Mouse (Mus musculus) left cerebral cortex, adult 11 months (tissue): ENCODE results near the gene Catsper4.

Experiments used
- DNase-seq: peaks from one replicate; pipeline ENCODE4 v3.0.0; 2022; ENCODE audit warnings: low spot score

Catsper4 gene

DNA sequence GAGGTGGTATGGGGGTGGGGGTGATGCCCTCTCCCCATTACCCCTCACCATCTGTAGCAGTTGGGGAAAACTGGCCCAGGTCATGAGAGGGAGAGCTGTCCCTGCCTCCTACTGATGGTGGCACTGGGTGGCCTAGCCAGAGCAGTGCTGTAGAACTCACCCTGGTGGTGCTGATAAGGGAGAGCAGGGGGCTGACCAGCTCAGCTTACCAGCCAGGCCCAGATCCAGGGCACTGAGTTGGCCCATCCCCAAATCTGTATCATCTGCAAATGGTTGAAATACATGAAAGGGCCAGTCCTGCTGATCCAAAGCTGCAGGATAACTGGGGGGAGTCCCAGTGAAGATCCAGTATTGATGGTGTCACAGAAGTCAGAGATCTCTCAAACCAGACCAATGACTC lies 45.4 kb downstream of the Catsper4 start:
- no peak for DNase-seq

DNA sequence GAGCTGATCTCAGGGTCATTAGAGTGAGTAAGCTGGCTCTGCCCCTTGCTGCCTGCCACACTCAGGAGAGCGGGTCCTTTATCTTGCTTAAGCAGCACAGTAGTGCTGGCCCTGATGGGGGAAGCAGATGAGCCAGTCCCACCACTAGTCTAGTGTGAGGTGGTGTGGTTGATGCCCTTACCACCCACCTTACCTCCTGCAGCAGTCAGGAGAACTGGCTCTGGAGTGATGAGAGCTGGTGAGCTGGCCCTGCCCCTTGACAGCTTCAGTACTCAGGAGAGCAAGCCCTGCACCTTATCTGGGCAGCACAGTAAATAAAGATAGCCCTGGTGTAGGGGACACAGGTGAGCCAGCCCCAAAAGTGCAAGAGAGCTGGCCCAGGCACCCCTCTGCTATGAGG lies 46.1 kb downstream of the Catsper4 start:
- no peak for DNase-seq

DNA sequence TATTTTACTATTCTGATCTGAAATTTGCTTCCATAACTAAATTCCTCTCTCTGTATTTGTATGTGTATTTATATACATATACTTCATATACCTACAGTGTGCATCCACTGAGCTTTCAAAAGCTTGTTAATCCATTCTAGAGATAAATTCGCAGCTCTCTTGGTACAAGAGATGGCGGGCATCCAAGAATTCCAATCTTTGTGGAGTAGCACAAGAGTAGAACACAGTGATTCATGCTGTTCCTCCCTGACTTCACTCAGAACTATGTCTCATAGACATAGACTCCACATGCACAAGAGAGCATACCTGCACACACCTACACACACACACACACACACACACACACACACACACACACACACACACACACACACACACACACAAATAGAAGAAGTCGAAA lies 54.8 kb downstream of the Catsper4 start:
- DNase-seq, result no peak

DNA sequence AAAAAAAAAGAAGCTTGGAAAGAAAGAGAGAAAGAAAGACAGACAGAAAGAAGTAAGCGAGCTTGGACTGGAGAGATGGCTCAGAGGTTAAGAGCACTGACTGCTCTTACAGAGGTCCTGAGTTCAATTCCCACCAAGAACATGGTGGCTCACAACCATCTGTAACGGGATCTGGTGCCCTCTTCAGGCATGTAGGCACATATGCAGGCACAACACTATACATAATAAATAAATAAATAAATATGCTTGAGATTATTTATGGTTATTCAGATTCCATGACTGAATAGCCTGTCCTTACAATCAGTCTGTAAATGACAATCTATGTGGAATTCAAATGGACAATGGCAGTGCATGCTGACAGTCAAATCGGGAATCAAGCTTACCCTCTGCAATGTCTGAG lies 60.3 kb downstream of the Catsper4 start:
- DNase-seq, result no peak

DNA sequence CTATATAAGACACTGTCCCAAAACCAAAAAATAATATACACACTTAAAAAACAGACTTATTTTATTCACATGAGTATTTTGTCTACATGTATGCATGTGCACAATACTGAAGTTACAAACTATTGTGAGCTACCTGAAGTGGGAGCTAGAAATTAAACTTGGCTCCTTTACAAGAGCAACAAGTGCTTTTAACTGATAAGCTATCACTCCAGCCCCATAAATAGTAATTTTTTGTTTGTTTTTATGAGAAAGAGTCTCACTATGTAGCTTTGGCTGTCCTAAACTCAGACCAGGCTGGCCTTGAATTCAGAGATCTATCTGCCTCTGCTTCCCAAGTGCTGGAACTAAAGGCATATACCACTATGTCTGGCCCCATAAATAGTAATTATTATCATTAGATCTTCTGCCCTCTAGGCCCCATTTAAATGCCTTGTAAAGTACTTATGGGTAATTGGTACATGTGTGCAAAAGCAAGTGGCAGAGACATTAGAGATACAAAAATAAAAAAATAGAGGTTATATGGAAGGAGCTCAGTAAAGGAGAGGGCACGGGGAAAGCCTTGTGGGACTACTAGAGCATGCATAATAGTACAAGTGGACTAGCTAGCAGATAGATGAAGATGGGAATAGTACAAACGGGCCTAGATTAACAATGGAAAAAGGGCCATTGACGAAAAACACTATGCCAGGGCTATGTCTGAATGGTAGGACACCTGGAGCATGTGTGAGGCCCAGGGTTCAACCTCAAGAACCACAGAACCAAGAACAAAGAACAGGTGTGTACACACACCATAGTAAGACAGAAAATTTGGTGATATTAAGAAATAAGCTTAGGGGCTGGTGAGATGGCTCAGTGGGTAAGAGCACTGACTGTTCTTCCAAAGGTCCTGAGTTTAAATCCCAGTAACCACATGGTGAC lies 61.4 kb downstream of the Catsper4 start:
- DNase-seq, result no peak

DNA sequence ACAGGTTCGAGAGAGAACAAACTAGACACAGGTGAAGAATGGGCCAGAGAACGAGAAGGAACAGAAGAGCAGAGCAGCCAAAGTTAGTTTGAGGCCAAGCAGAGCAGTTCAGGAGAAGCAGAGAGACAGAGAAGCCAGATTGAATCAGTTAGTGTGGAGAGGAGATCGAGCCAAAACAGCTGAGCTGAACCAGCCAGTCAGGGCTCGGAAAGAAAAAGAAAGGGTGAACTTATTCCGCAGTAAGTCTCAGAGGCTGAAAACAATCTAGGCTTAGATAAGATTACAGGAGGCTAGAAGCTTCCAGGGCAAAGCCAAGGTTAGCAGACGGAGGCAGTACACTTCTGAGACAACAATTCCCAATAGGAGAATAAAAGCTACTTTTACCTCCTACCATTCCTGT lies 62.2 kb downstream of the Catsper4 start:
- no peak for DNase-seq

DNA sequence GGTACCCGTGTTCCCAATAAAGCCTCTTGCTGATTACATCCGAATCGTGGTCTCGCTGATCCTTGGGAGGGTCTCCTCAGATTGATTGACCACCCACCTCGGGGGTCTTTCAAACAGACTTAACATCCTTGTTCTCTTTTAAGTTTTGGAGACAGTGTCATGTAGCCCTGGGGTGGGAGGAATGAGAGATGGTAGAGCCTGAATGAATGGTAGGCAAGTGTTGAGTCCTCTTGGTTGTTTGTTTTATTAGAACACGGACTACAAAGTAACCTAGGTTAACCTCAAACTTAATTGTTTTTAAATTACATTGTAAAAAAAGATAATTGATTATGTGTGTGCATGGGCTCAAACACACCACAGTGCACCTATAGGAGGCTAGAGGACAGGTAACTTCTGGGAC lies 62.6 kb downstream of the Catsper4 start:
- DNase-seq, result no peak
